Mouse (Mus musculus): ENCODE measurements around the gene Cst9. TPM values are rescaled to one million over a fixed set of nuclear protein-coding genes. Genes with fewer than 3 reads are reported as not detected.
A peak's percentile ranks its signal among the peaks of the same experiment; 100 is the strongest.

Gene Cst9
- not detected in 2 replicates for polyA plus RNA-seq (2016; fragmentation: Nextera tagmentation; extraction: Ambion mirVana)

- Histone ChIP-seq H3K27ac (no peak within 1 kb of the TSS), H3K4me3 (no peak within 1 kb of the TSS), H3K9me3 (no peaks in the 10 kb centered on the region), H3K4me1 (no peaks in the 10 kb centered on the region), H3K36me3 (replicated peaks) (no peaks in the 10 kb centered on the region), H3K27me3 (ENCODE audit: poor library complexity, severe bottlenecking) (no peaks in the 10 kb centered on the region)
- DNase-seq (ENCODE audit: extremely low spot score, low spot score): no peak
- 83% methylated on average over 4 of the region's 4 CpGs for WGBS
Observed at GRCm38 (mm10) chr2:148834912-148835311, at the start of gene Cst9. Gene Cst9 (plus strand): TSS chr2:148835147.

GRCm38 (mm10) chr2:148789142-148789541 is 45.8 kb upstream of the Cst9 start, which contains the start of gene Cst12:
Gene Cst12 (plus strand): TSS chr2:148789361.
- H3K27me3 ChIP-seq (ENCODE audit: poor library complexity, severe bottlenecking): no peaks in the 10 kb centered on the region
- DNase-seq (ENCODE audit: extremely low spot score, low spot score): no peak
- WGBS: 90% methylated on average over 6 of the region's 6 CpGs
- no peaks in the 10 kb centered on the region for H3K9me3 ChIP-seq
- no peak within 1 kb of the TSS for H3K4me3 ChIP-seq
- H3K36me3 ChIP-seq (replicated peaks): no peaks in the 10 kb centered on the region
- H3K27ac ChIP-seq: no peak within 1 kb of the TSS
- H3K4me1 ChIP-seq: no peaks in the 10 kb centered on the region

- Histone ChIP-seq H3K36me3 (replicated peaks) (no peaks in the 10 kb centered on the region), H3K9me3 (no peaks in the 10 kb centered on the region), H3K27me3 (ENCODE audit: poor library complexity, severe bottlenecking) (no peaks in the 10 kb centered on the region), H3K4me3 (no peak within 1 kb of the TSS), H3K4me1 (no peaks in the 10 kb centered on the region), H3K27ac (no peak within 1 kb of the TSS)
- no peak for DNase-seq (ENCODE audit: extremely low spot score, low spot score)
- WGBS: 92% methylated on average over 1 of the region's 1 CpGs
Observed at GRCm38 (mm10) chr2:148798485-148798884, 36.5 kb upstream of the Cst9 start, which contains the start of gene Cst8. Gene Cst8 (plus strand): TSS chr2:148798785.

GRCm38 (mm10) chr2:148801491-148801921 is 33.4 kb upstream of the Cst9 start:
- Histone ChIP-seq H3K4me1 (no peaks in the 10 kb centered on the region), H3K4me3 (no peak overlapping the region), H3K9me3 (no peaks in the 10 kb centered on the region), H3K36me3 (replicated peaks) (no peaks in the 10 kb centered on the region), H3K27me3 (ENCODE audit: poor library complexity, severe bottlenecking) (no peaks in the 10 kb centered on the region), H3K27ac (no peak overlapping the region)
- WGBS: 81% methylated on average over 3 of the region's 3 CpGs
- no peak for DNase-seq (ENCODE audit: extremely low spot score, low spot score)

- H3K4me1 ChIP-seq: no peaks in the 10 kb centered on the region
- H3K4me3 ChIP-seq: no peak overlapping the region
- 86% methylated on average over 6 of the region's 6 CpGs for WGBS
- no peak for DNase-seq (ENCODE audit: extremely low spot score, low spot score)
- no peaks in the 10 kb centered on the region for H3K9me3 ChIP-seq
- no peaks in the 10 kb centered on the region for H3K36me3 ChIP-seq (replicated peaks)
- H3K27me3 ChIP-seq (ENCODE audit: poor library complexity, severe bottlenecking): no peaks in the 10 kb centered on the region
- H3K27ac ChIP-seq: no peak overlapping the region
Observed at GRCm38 (mm10) chr2:148806696-148807095, 28.3 kb upstream of the Cst9 start.

- no peaks in the 10 kb centered on the region for H3K27me3 ChIP-seq (ENCODE audit: poor library complexity, severe bottlenecking)
- H3K36me3 ChIP-seq (replicated peaks): no peaks in the 10 kb centered on the region
- no peaks in the 10 kb centered on the region for H3K9me3 ChIP-seq
- no peak within 1 kb of the TSS for H3K27ac ChIP-seq
- H3K4me3 ChIP-seq: no peak within 1 kb of the TSS
- no peak for DNase-seq (ENCODE audit: extremely low spot score, low spot score)
- H3K4me1 ChIP-seq: no peaks in the 10 kb centered on the region
Observed at GRCm38 (mm10) chr2:148819909-148820308, 15.0 kb upstream of the Cst9 start, which contains the start of gene Cst13. Gene Cst13 (plus strand): TSS chr2:148820081.

- Histone ChIP-seq H3K9me3 (no peaks in the 10 kb centered on the region), H3K36me3 (replicated peaks) (no peaks in the 10 kb centered on the region), H3K27ac (no peak overlapping the region), H3K4me1 (no peaks in the 10 kb centered on the region), H3K27me3 (ENCODE audit: poor library complexity, severe bottlenecking) (no peaks in the 10 kb centered on the region), H3K4me3 (no peak overlapping the region)
- no peak for DNase-seq (ENCODE audit: extremely low spot score, low spot score)
- 82% methylated on average over 1 of the region's 1 CpGs for WGBS
Observed at GRCm38 (mm10) chr2:148825986-148826385, 9.0 kb upstream of the Cst9 start.

- Histone ChIP-seq H3K27ac (no peak overlapping the region), H3K4me1 (no peaks in the 10 kb centered on the region), H3K4me3 (no peak overlapping the region), H3K9me3 (no peaks in the 10 kb centered on the region), H3K27me3 (ENCODE audit: poor library complexity, severe bottlenecking) (no peaks in the 10 kb centered on the region), H3K36me3 (replicated peaks) (no peaks in the 10 kb centered on the region)
- no peak for DNase-seq (ENCODE audit: extremely low spot score, low spot score)
- 88% methylated on average over 5 of the region's 5 CpGs for WGBS
Observed at GRCm38 (mm10) chr2:148838075-148838777, 3.3 kb downstream of the Cst9 start.

GRCm38 (mm10) chr2:148839224-148839623 is 4.3 kb downstream of the Cst9 start:
- Histone ChIP-seq H3K4me3 (no peak overlapping the region), H3K27me3 (ENCODE audit: poor library complexity, severe bottlenecking) (no peaks in the 10 kb centered on the region), H3K36me3 (replicated peaks) (no peaks in the 10 kb centered on the region), H3K4me1 (no peaks in the 10 kb centered on the region), H3K27ac (no peak overlapping the region), H3K9me3 (no peaks in the 10 kb centered on the region)
- 85% methylated on average over 2 of the region's 2 CpGs for WGBS
- DNase-seq (ENCODE audit: extremely low spot score, low spot score): no peak

GRCm38 (mm10) chr2:148851116-148851906 is 16.4 kb downstream of the Cst9 start:
- Histone ChIP-seq H3K27me3 (ENCODE audit: poor library complexity, severe bottlenecking) (no peaks in the 10 kb centered on the region), H3K4me1 (no peaks in the 10 kb centered on the region), H3K4me3 (no peak overlapping the region), H3K9me3 (no peaks in the 10 kb centered on the region; the same call in 1 of the 2 replicates), H3K27ac (no peak overlapping the region), H3K36me3 (replicated peaks) (no peaks in the 10 kb centered on the region)
- 48% methylated on average over 8 of the region's 8 CpGs for WGBS
- peak; percentile 64 for DNase-seq (ENCODE audit: extremely low spot score, low spot score)

GRCm38 (mm10) chr2:148856630-148857400 is 21.9 kb downstream of the Cst9 start:
- WGBS: 82% methylated on average over 8 of the region's 8 CpGs
- Histone ChIP-seq H3K9me3 (no peaks in the 10 kb centered on the region; the same call in 1 of the 2 replicates), H3K4me3 (no peak overlapping the region), H3K27ac (no peak overlapping the region), H3K27me3 (ENCODE audit: poor library complexity, severe bottlenecking) (no peaks in the 10 kb centered on the region), H3K4me1 (peaks cover 9% of the 10 kb centered on the region), H3K36me3 (replicated peaks) (no peaks in the 10 kb centered on the region)
- no peak for DNase-seq (ENCODE audit: extremely low spot score, low spot score)

GRCm38 (mm10) chr2:148857506-148857905 is 22.6 kb downstream of the Cst9 start:
- 84% methylated on average over 4 of the region's 4 CpGs for WGBS
- no peaks in the 10 kb centered on the region for H3K27me3 ChIP-seq (ENCODE audit: poor library complexity, severe bottlenecking)
- H3K9me3 ChIP-seq: no peaks in the 10 kb centered on the region; the same call in 1 of the 2 replicates

More at GRCm38 (mm10) chr2:148857506-148857905, 22.6 kb downstream of the Cst9 start:
- no peak for DNase-seq (ENCODE audit: extremely low spot score, low spot score)
- Histone ChIP-seq H3K4me1 (peaks cover 9% of the 10 kb centered on the region), H3K4me3 (no peak overlapping the region), H3K27ac (no peak overlapping the region; the same call in 1 of the 2 replicates), H3K36me3 (replicated peaks) (no peaks in the 10 kb centered on the region)

Measured in forebrain, embryonic 10.5 days (tissue).